Mouse (Mus musculus) liver, adult 2 months (tissue): ENCODE results near the gene Wipi2.

Source experiments
- CTCF ChIP-seq: fragments of 200-500 bp; IDR thresholded peaks from 2 replicates; pipeline ENCODE4 v1.5.1; 2011; ENCODE audit warnings: low read depth, low read length, control low read depth
- POLR2A ChIP-seq: fragments of 200-500 bp; IDR thresholded peaks from 2 replicates; pipeline ENCODE4 v1.6.1; 2011; ENCODE audit warnings: low read length, control low read depth; ENCODE audit not compliant: insufficient read depth; ENCODE audit errors: extremely low read depth

DNA sequence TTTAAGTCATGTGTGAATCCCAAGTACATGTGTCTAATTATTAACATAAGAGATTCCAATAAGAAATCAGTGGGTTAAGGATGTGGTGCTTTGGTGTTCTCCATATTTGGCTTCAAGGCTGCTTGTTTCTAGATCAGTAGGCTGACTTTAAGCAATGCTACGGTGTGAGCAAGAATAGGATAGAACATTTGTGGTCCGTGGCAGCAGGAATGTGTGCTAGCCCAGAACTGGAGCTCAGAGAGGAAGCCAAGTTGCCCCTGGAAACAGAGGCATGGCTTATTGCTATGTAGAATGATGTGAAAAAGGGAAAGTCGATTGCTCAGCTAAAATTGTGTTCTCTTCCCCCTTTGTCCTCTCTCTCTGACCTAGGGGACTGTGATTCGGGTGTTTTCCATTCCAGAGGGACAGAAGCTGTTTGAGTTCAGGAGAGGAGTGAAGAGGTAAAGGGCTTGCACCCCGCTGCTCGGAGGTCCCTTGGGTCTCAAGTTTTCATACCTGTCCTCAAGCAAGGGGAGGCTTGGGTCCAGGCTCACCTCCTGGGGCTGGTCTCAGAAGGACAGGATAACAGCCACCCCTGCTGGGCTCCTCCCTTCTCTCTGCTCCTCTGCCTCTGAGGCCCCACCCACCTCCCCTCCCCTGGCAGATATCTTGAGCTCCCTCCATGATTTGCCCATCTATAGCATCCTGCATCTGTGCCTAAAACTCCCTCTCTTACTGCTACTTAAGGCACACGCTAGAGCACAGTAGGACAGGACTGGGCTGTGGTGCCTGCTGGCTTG is 33.3 kb downstream of the Wipi2 start:
- TF ChIP-seq CTCF (no peak), POLR2A (no peak)
